Mouse (Mus musculus): Measurements from ENCODE around the gene Prps1. TPM values are rescaled to one million over a fixed set of nuclear protein-coding genes. Genes with fewer than 3 reads are reported as not detected.

The Prps1 gene
- polyA plus RNA-seq, 1 experiment from 2014 or later: 27.5 TPM

DNA sequence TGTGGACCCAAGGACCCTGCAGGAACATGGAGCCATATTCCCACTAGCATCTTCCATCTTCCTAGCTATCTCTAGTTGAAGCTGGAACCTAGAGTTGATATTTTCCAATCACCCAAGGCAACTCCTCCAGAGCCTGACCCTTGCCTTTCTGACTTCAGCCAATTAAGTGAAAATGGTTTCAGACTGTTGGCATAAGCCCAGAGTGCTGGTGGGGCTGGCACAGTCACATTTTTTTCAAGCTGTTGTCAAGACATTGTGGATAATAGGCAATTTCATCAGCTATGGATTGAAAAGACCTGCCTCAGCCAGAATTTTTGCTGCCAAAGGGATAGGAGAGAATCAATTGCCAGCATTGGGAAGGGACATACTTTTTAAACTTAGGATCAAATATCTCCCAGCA lies 18.5 kb upstream of the Prps1 start:
- H3K4me3 ChIP-seq (ENCODE audit: low read depth, low read length): no peak overlapping the region
- no peak overlapping the region for H3K4me2 ChIP-seq (ENCODE audit: low read depth, low read length)
- no peaks in the 10 kb centered on the region for H3K4me1 ChIP-seq (ENCODE audit: control insufficient read depth, low read depth, low read length)
- no peaks in the 10 kb centered on the region for H3K9me3 ChIP-seq (replicated peaks; ENCODE audit: control insufficient read depth, low read length)
- H3K36me3 ChIP-seq (ENCODE audit: control insufficient read depth, insufficient read depth): no peaks in the 10 kb centered on the region
- no peaks in the 10 kb centered on the region; the same call in 1 of the 2 replicates for H3K27me3 ChIP-seq (ENCODE audit: control insufficient read depth, insufficient read depth, low read depth, low read length)
- ATAC-seq (ENCODE audit: low read depth): no peak
- no peak overlapping the region for H3K9ac ChIP-seq (ENCODE audit: low read depth, low read length)
- H3K27ac ChIP-seq (ENCODE audit: low read length): no peak overlapping the region

DNA sequence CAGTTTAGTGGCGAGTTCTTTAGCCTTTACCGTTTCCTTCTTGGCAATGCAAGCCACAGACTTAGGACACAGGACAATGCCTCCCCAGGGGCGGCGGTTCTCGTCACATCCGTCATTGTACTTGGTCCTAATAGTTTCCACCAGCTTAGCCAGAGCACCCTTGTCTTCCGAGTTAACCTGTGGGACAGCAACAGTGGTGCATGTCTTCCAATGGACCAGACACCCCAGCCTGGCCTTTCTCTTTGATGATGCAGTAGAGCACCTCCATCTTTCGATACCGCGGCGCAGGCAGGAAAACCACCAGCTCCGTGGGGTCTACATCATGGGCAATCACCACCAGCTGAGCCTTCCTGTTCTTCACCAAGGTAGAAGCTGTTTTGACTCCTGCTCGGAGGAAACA lies 10.9 kb upstream of the Prps1 start:
- Histone ChIP-seq H3K27ac (ENCODE audit: low read length) (no peak overlapping the region), H3K9me3 (replicated peaks; ENCODE audit: control insufficient read depth, low read length) (no peaks in the 10 kb centered on the region), H3K4me2 (ENCODE audit: low read depth, low read length) (no peak overlapping the region), H3K36me3 (ENCODE audit: control insufficient read depth, insufficient read depth) (no peaks in the 10 kb centered on the region), H3K4me1 (ENCODE audit: control insufficient read depth, low read depth, low read length) (no peaks in the 10 kb centered on the region), H3K9ac (ENCODE audit: low read depth, low read length) (no peak overlapping the region), H3K27me3 (ENCODE audit: control insufficient read depth, insufficient read depth, low read depth, low read length) (no peaks in the 10 kb centered on the region; the same call in 1 of the 2 replicates), H3K4me3 (ENCODE audit: low read depth, low read length) (no peak overlapping the region)
- no peak for ATAC-seq (ENCODE audit: low read depth)
- WGBS (ENCODE audit: insufficient replicate concordance): 64% methylated on average over 13 of the region's 13 CpGs

DNA sequence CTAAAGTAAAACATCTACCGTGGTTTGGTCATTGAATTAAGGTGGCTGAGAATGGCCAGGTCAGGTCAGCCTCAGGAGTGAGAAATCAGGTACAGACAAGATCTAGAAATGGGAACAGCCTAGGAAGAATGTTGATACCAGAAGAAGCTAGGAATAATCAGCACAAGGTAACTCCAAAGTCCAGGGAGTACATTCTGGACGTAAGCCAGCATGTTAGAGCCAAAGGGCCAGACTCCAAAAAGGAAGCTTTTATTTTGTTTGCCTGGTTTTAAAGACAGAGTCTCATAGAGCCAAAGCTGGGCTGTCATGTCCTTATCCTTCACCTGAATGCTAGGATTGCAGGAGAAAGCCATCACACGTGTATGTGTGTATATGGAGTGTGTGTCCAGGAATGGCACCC lies 6.3 kb upstream of the Prps1 start:
- Histone ChIP-seq H3K27ac (ENCODE audit: low read length) (no peak overlapping the region), H3K27me3 (ENCODE audit: control insufficient read depth, insufficient read depth, low read depth, low read length) (no peaks in the 10 kb centered on the region), H3K4me3 (ENCODE audit: low read depth, low read length) (no peak overlapping the region), H3K4me2 (ENCODE audit: low read depth, low read length) (no peak overlapping the region), H3K9ac (ENCODE audit: low read depth, low read length) (no peak overlapping the region), H3K4me1 (ENCODE audit: control insufficient read depth, low read depth, low read length) (no peaks in the 10 kb centered on the region), H3K9me3 (replicated peaks; ENCODE audit: control insufficient read depth, low read length) (no peaks in the 10 kb centered on the region), H3K36me3 (ENCODE audit: control insufficient read depth, insufficient read depth) (no peaks in the 10 kb centered on the region)
- WGBS (ENCODE audit: insufficient replicate concordance): 42% methylated on average over 3 of the region's 3 CpGs
- no peak for ATAC-seq (ENCODE audit: low read depth)

DNA sequence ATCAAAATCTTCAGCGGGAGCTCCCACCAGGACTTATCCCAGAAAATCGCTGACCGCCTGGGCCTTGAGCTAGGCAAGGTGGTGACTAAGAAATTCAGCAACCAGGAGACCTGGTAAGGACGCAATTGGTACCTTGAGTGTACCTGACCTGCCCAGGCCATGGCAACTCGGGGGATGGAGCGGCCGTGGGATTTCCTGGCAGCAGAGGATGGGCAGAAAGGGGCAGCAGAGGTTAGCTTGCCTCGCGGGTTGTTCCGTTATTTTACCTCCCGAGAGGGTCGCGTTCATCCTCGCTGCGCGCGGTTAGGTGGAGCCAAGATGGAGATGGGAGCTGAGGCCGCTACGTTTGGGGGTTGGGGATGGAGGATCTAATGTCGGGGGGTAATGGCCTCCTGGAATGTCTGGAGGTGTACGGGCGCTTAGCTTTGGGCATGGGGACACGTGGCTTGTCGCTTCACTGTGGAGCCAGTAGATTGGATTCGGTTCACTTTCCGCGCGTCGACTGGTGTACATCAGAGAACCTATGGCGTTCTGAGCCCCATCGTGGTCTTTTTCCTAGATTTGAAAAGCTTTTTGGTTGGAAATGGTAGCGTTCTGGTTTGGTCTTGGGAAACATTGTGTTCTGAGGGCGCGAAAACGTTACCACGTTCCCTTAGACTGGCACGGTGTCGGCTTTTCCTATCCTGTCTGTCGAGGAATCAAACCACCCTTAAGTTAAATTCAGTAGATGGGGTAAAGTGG lies 508 bp downstream of the Prps1 start:
- H3K27ac ChIP-seq (ENCODE audit: low read length): no peak overlapping the region

DNA sequence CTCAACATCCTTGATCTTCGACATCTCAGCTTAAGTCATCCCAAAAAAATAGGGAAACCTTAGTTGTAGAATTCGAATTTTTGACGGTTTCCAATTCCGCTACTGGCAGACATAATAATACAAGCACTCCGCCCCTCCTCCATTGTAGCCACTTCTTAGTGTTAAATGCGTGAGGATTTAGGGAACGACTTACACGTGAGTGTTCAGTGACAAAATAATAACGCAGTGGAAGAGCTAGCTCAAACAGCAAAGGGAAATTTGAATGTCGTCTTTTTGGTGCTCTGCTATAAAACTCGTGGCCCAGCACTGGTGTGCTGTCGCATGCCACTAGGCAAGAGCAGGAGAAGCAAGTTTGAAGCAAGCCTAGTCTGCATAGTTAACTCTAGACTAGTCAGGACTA lies 1.1 kb downstream of the Prps1 start:
- Histone ChIP-seq H3K4me3 (ENCODE audit: low read depth, low read length) (peak overlapping the region; percentile 73), H3K36me3 (ENCODE audit: control insufficient read depth, insufficient read depth) (no peaks in the 10 kb centered on the region), H3K27ac (ENCODE audit: low read length) (no peak overlapping the region), H3K27me3 (ENCODE audit: control insufficient read depth, insufficient read depth, low read depth, low read length) (no peaks in the 10 kb centered on the region), H3K9ac (ENCODE audit: low read depth, low read length) (peak overlapping the region; percentile 67; the same call in 1 of the 2 replicates), H3K4me1 (ENCODE audit: control insufficient read depth, low read depth, low read length) (peaks cover 2% of the 10 kb centered on the region; the same call in 1 of the 2 replicates), H3K4me2 (ENCODE audit: low read depth, low read length) (peak overlapping the region; percentile 65), H3K9me3 (replicated peaks; ENCODE audit: control insufficient read depth, low read length) (no peaks in the 10 kb centered on the region)
- no peak for ATAC-seq (ENCODE audit: low read depth)
- WGBS (ENCODE audit: insufficient replicate concordance): 20% methylated on average over 12 of the region's 12 CpGs

More for the DNA sequence above, 508 bp downstream of the Prps1 start:
- Histone ChIP-seq H3K27me3 (ENCODE audit: control insufficient read depth, insufficient read depth, low read depth, low read length) (no peaks in the 10 kb centered on the region), H3K9me3 (replicated peaks; ENCODE audit: control insufficient read depth, low read length) (no peaks in the 10 kb centered on the region), H3K9ac (ENCODE audit: low read depth, low read length) (peak overlapping the region; percentile 67), H3K36me3 (ENCODE audit: control insufficient read depth, insufficient read depth) (no peaks in the 10 kb centered on the region), H3K4me3 (ENCODE audit: low read depth, low read length) (peak overlapping the region; percentile 73), H3K4me2 (ENCODE audit: low read depth, low read length) (peak overlapping the region; percentile 65), H3K4me1 (ENCODE audit: control insufficient read depth, low read depth, low read length) (peaks cover 2% of the 10 kb centered on the region; the same call in 1 of the 2 replicates)
- peak; percentile 33 for ATAC-seq (ENCODE audit: low read depth)
- WGBS (ENCODE audit: insufficient replicate concordance): 22% methylated on average over 39 of the region's 39 CpGs

DNA sequence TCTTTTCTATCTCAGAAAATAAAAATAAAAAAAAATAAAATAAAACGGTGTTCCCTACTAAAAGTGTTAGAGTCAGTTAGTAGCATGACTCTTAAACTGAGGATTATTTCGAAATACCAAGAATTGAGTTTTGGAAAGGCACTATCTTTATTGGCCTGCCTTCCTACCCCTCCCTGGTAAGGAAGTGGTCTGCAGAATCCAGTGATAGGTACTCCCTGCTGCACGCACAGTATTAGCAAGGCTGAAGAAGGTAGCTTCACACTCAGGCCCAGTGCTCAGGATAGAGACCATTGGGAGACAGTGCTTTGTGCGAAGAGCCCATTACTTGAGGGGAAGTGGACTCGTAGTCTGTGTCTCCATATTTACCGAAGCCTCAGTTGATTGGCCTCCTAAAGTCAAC lies 21.8 kb downstream of the Prps1 start:
- no peak overlapping the region for H3K4me3 ChIP-seq (ENCODE audit: low read depth, low read length)
- H3K4me1 ChIP-seq (ENCODE audit: control insufficient read depth, low read depth, low read length): no peaks in the 10 kb centered on the region
- H3K4me2 ChIP-seq (ENCODE audit: low read depth, low read length): no peak overlapping the region
- ATAC-seq (ENCODE audit: low read depth): no peak
- no peak overlapping the region for H3K9ac ChIP-seq (ENCODE audit: low read depth, low read length)
- no peaks in the 10 kb centered on the region for H3K36me3 ChIP-seq (ENCODE audit: control insufficient read depth, insufficient read depth)
- WGBS (ENCODE audit: insufficient replicate concordance): 57% methylated on average over 6 of the region's 6 CpGs
- no peak overlapping the region for H3K27ac ChIP-seq (ENCODE audit: low read length)
- no peaks in the 10 kb centered on the region for H3K9me3 ChIP-seq (replicated peaks; ENCODE audit: control insufficient read depth, low read length)
- no peaks in the 10 kb centered on the region for H3K27me3 ChIP-seq (ENCODE audit: control insufficient read depth, insufficient read depth, low read depth, low read length)

DNA sequence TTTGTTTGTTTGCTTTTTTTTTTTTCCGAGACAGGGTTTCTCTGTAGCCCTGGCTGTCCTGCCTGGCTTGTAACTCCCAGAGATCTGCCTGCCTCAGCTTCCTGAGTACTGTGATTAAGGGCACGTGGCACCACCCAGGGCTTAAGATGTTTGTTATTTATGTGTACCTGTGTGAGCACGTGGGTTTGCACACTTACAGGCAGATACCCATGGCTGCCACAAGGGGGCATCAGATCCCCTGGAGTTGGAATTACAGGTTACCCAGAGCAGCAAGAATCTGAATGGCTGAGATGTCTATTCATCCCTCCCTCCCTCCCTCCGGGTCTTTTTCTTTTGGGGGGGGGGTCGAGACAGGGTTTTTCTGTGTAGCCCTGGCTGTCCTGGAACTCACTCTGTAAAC lies 22.8 kb downstream of the Prps1 start:
- no peak overlapping the region for H3K9ac ChIP-seq (ENCODE audit: low read depth, low read length)
- H3K4me3 ChIP-seq (ENCODE audit: low read depth, low read length): no peak overlapping the region
- no peak overlapping the region for H3K27ac ChIP-seq (ENCODE audit: low read length)
- H3K4me1 ChIP-seq (ENCODE audit: control insufficient read depth, low read depth, low read length): no peaks in the 10 kb centered on the region
- WGBS (ENCODE audit: insufficient replicate concordance): 30% methylated on average over 5 of the region's 5 CpGs
- H3K4me2 ChIP-seq (ENCODE audit: low read depth, low read length): no peak overlapping the region
- no peaks in the 10 kb centered on the region for H3K9me3 ChIP-seq (replicated peaks; ENCODE audit: control insufficient read depth, low read length)
- no peaks in the 10 kb centered on the region for H3K36me3 ChIP-seq (ENCODE audit: control insufficient read depth, insufficient read depth)
- ATAC-seq (ENCODE audit: low read depth): 0 out of 2 replicates have a peak, but pooled peaks have one; percentile 7
- no peaks in the 10 kb centered on the region for H3K27me3 ChIP-seq (ENCODE audit: control insufficient read depth, insufficient read depth, low read depth, low read length)

DNA sequence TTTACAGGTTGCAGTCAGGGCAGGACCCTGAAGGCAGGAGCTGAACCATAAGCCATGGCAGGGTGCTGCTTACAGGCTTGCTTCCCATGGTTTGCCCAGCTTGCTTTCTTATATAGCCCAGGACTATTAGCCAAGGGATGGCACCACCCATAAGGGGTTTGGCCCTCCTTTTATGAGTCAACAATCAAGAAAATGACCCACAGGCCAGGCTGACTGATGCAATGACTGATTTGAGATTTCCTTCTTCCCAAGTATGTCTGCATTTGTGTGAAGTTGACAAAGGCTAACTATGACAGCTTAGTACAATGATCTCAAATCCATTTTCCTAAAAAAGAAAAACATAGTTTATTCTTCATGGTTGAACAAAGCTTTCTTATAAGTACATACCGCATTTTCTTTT lies 32.8 kb downstream of the Prps1 start:
- Histone ChIP-seq H3K9me3 (replicated peaks; ENCODE audit: control insufficient read depth, low read length) (no peaks in the 10 kb centered on the region), H3K9ac (ENCODE audit: low read depth, low read length) (no peak overlapping the region), H3K4me1 (ENCODE audit: control insufficient read depth, low read depth, low read length) (no peaks in the 10 kb centered on the region; the same call in 1 of the 2 replicates), H3K27ac (ENCODE audit: low read length) (no peak overlapping the region), H3K4me3 (ENCODE audit: low read depth, low read length) (no peak overlapping the region), H3K27me3 (ENCODE audit: control insufficient read depth, insufficient read depth, low read depth, low read length) (no peaks in the 10 kb centered on the region), H3K36me3 (ENCODE audit: control insufficient read depth, insufficient read depth) (no peaks in the 10 kb centered on the region), H3K4me2 (ENCODE audit: low read depth, low read length) (no peak overlapping the region)
- 70% methylated on average over 1 of the region's 1 CpGs for WGBS (ENCODE audit: insufficient replicate concordance)
- no peak for ATAC-seq (ENCODE audit: low read depth)

DNA sequence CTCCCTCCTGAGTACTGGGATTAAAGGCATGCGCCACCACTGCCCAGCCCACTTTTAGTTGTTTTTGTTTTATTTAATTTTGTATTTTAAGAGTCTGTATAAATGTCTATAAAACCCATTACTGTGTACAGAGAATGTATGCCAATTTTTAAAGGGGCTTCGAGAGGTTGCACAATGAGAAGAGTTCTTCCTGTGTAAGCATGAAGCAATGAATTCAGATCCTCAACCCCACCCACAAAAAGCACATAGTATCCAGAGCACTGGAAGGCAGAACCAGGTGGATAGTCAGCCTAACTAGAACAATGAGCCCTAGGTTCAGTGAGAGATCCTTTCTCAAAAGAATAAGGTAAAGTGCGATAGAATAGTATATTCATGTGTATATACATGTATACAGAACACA lies 33.8 kb downstream of the Prps1 start:
- no peak for ATAC-seq (ENCODE audit: low read depth)
- H3K9me3 ChIP-seq (replicated peaks; ENCODE audit: control insufficient read depth, low read length): no peaks in the 10 kb centered on the region
- no peak overlapping the region for H3K4me3 ChIP-seq (ENCODE audit: low read depth, low read length)
- WGBS (ENCODE audit: insufficient replicate concordance): 64% methylated on average over 3 of the region's 3 CpGs
- no peak overlapping the region for H3K27ac ChIP-seq (ENCODE audit: low read length)
- H3K4me1 ChIP-seq (ENCODE audit: control insufficient read depth, low read depth, low read length): no peaks in the 10 kb centered on the region; the same call in 1 of the 2 replicates
- H3K9ac ChIP-seq (ENCODE audit: low read depth, low read length): no peak overlapping the region
- H3K36me3 ChIP-seq (ENCODE audit: control insufficient read depth, insufficient read depth): no peaks in the 10 kb centered on the region
- H3K4me2 ChIP-seq (ENCODE audit: low read depth, low read length): no peak overlapping the region
- H3K27me3 ChIP-seq (ENCODE audit: control insufficient read depth, insufficient read depth, low read depth, low read length): no peaks in the 10 kb centered on the region

All from liver, embryonic 16.5 days (tissue).